Mouse (Mus musculus) thymus, adult 2 months (tissue): ENCODE measurements around the gene Bri3bp.

Experiments
- CTCF ChIP-seq: fragments of 200-500 bp; IDR thresholded peaks from 2 replicates; pipeline ENCODE4 v1.5.1; 2012; ENCODE audit warnings: mild to moderate bottlenecking, control low read depth, low read length, moderate library complexity, borderline replicate concordance; ENCODE audit not compliant: control insufficient read depth, poor library complexity, insufficient read depth; ENCODE audit errors: extremely low read depth
- POLR2A ChIP-seq: fragments of 200-500 bp; IDR thresholded peaks from 2 replicates; pipeline ENCODE4 v1.6.1; 2012; ENCODE audit warnings: mild to moderate bottlenecking, low read length, control low read depth, moderate library complexity; ENCODE audit not compliant: control insufficient read depth, poor library complexity, insufficient read depth; ENCODE audit errors: extremely low read depth

DNA sequence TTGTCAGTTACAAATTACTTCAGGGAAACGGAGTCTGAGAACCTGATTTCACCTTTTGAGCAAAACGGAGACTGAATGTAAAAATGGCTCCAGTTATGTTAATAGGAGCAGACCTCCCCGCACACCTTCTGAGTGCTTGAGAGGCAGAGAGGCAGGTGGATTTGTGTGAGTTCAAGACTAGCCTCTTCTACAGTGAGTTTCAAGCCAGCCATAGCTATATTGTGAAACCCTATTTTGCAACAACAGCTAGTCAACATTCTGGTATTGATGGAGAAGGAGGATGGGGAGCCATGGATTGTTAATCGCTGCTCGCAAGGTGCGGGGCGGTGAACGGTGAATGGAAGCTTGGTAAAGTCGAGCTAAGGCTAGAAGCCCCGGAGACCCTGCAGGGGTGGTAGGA, 38.9 kb upstream of the Bri3bp start:
- no peak for TF ChIP-seq CTCF
- TF ChIP-seq POLR2A = no peak
